Mouse (Mus musculus): ENCODE measurements at regions not wholly inside any gene's neighbourhood (a gene's known extent, or its start where the extent isn't known, plus 50 kb on each side); places are given as distances from the start of the nearest gene placed in this dataset.
"Not testable (repeated sequence)": the region's sequence is repeated elsewhere in the genome, so short reads cannot be mapped to it uniquely, and the experiment has no call there.

GRCm38 (mm10) chr14:59025757-59026156 is 116.9 kb downstream of the 1700129C05Rik start:
- ATAC-seq (ENCODE audit: low FRiP score); H3K9ac ChIP-seq; H3K36me3 ChIP-seq (replicated peaks); H3K4me1 ChIP-seq; H3K27me3 ChIP-seq; H3K4me3 ChIP-seq (replicated peaks); H3K4me2 ChIP-seq; H3K27ac ChIP-seq; H3K9me3 ChIP-seq: not testable (repeated sequence)
- 69% methylated on average over 9 of the region's 9 CpGs for WGBS

DNA sequence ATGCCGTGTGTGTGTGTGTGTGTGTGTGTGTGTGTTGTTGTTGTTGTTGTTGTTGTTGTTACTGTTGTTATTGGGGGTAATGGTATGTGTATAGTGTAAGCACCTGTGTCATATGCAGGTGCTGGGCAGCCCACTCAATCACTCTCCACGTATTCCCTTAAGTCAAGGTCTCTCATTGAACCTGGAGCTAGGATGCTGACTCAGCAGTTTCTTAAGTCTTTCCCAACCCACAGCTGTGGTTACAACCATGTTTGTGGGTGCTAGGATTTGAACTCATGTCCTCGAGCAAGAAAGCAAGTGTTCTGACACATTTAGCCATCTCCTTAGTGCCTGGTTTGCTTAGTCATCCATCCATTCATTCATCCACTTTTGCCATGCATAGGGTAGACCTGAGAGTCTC is 133.2 kb downstream of the 1700129C05Rik start:
- H3K27me3 ChIP-seq = no peaks in the 10 kb centered on the region
- no peak overlapping the region for H3K4me3 ChIP-seq (replicated peaks)
- H3K9ac ChIP-seq = no peak overlapping the region
- H3K36me3 ChIP-seq (replicated peaks) = no peaks in the 10 kb centered on the region
- WGBS = 89% methylated on average over 3 of the region's 3 CpGs
- no peak overlapping the region for H3K27ac ChIP-seq
- H3K4me2 ChIP-seq = no peak overlapping the region
- no peak for ATAC-seq (ENCODE audit: low FRiP score)
- no peaks in the 10 kb centered on the region for H3K9me3 ChIP-seq
- H3K4me1 ChIP-seq = no peaks in the 10 kb centered on the region

DNA sequence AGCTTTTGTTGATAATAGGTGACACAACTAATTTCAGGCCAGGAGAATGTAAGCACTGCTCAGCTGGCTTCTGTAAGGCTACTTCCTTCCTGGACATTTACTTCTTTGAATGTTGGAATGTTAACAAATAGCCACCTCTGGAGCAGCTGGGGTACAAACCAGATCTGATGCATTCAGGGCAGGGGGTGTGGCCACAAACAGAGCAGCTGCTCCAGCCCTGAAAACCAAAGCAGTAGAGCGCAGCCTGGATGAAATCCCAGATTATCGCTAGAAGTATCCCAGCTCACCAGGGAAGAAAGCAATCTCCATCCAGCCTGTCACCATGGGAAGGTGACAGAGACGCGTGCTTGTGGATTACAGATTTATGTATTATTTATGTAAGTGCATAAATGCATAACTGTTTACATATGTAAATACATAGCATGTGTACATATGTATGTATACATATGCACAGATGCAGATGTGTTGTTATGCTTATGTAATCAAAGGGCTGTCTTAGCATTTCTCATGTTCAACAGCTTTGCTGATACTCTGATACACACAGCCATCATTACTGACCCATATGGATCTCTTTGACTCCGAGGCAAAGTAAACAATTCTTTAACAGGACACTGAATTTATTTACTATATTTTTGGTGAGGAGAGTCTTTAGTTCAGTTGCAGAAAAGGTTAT is 143.5 kb downstream of the 1700129C05Rik start:
- Histone ChIP-seq H3K36me3 (replicated peaks) (no peaks in the 10 kb centered on the region), H3K27me3 (no peaks in the 10 kb centered on the region), H3K9ac (no peak overlapping the region), H3K4me1 (peaks cover 4% of the 10 kb centered on the region), H3K9me3 (no peaks in the 10 kb centered on the region), H3K4me2 (no peak overlapping the region), H3K27ac (no peak overlapping the region), H3K4me3 (replicated peaks) (no peak overlapping the region)
- ATAC-seq (ENCODE audit: low FRiP score) = no peak
- 67% methylated on average over 5 of the region's 5 CpGs for WGBS

GRCm38 (mm10) chr14:58994994-58995393 is 147.7 kb downstream of the 1700129C05Rik start:
- no peak for ATAC-seq (ENCODE audit: low FRiP score)
- no peaks in the 10 kb centered on the region for H3K27me3 ChIP-seq
- 86% methylated on average over 6 of the region's 6 CpGs for WGBS
- H3K9me3 ChIP-seq = no peaks in the 10 kb centered on the region
- no peak overlapping the region for H3K27ac ChIP-seq
- peaks cover 4% of the 10 kb centered on the region for H3K4me1 ChIP-seq
- no peak overlapping the region for H3K4me2 ChIP-seq
- H3K4me3 ChIP-seq (replicated peaks) = no peak overlapping the region
- no peak overlapping the region for H3K9ac ChIP-seq
- no peaks in the 10 kb centered on the region for H3K36me3 ChIP-seq (replicated peaks)

DNA sequence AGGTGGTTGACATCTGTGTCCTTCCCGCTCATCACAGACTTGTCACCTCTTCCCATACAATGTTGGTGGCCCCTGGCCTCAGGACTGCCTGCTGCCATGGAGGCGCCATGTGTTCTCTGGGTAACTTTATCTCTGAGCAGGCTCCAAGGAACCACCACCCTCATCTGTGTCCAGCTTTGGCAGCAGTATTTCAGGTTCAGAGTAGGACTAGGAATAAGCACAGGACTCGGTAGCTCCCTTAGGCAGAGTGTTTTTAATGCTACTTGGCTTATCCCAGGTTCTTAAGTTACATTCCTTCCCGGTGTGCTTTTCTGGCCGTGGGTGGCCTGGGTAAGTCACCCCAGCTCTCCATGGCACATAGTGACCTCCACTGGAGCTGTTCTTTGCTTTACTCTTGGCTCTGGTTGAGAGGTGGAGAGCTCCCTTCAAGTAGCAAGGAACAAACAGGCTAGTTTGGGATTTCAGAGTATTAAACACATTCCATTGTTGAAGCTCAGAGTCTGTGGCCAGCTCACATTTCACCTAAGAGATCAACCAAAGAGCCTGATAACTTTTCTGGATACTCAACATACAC is 153.0 kb downstream of the 1700129C05Rik start:
- no peak overlapping the region for H3K4me2 ChIP-seq
- H3K4me3 ChIP-seq (replicated peaks) = no peak overlapping the region
- no peaks in the 10 kb centered on the region for H3K36me3 ChIP-seq (replicated peaks)
- no peaks in the 10 kb centered on the region for H3K27me3 ChIP-seq
- H3K9ac ChIP-seq = no peak overlapping the region
- no peak for ATAC-seq (ENCODE audit: low FRiP score)
- H3K27ac ChIP-seq = no peak overlapping the region
- WGBS = 80% methylated on average over 5 of the region's 5 CpGs
- H3K4me1 ChIP-seq = peaks cover 14% of the 10 kb centered on the region
- no peaks in the 10 kb centered on the region for H3K9me3 ChIP-seq

DNA sequence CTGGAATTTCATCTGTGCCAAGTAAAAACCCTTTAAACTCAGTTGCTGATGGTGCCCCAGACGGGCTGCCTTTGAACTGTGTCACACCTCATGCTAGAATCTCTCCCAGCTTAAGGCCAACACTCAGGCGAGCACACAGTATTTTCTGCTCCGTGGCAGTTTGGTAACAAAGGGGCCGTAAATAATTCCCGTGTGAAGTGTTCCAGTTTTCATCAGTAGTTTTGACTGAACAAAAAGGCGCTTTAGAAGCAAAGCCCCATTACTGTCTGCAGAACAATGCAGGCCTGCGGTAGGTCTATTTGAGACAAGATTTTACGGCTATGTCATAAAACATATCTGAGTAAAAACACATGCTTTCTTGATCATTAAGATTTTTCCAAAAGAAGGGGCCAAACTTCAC is 155.0 kb downstream of the 1700129C05Rik start:
- H3K4me2 ChIP-seq = no peak overlapping the region
- H3K27me3 ChIP-seq = no peaks in the 10 kb centered on the region
- H3K36me3 ChIP-seq (replicated peaks) = no peaks in the 10 kb centered on the region
- H3K4me3 ChIP-seq (replicated peaks) = no peak overlapping the region
- no peak overlapping the region for H3K27ac ChIP-seq
- WGBS = 17% methylated on average over 8 of the region's 8 CpGs
- ATAC-seq (ENCODE audit: low FRiP score) = no peak
- no peaks in the 10 kb centered on the region for H3K9me3 ChIP-seq
- H3K4me1 ChIP-seq = peaks cover 14% of the 10 kb centered on the region
- no peak overlapping the region for H3K9ac ChIP-seq

- H3K36me3 ChIP-seq (replicated peaks) = no peaks in the 10 kb centered on the region
- H3K9ac ChIP-seq = no peak overlapping the region
- H3K4me2 ChIP-seq = no peak overlapping the region
- H3K9me3 ChIP-seq = no peaks in the 10 kb centered on the region
- no peaks in the 10 kb centered on the region for H3K27me3 ChIP-seq
- no peak; the same call in 1 of the 2 replicates for ATAC-seq (ENCODE audit: low FRiP score)
- WGBS = 76% methylated on average over 5 of the region's 5 CpGs
- H3K4me1 ChIP-seq = peaks cover 14% of the 10 kb centered on the region
- no peak overlapping the region for H3K27ac ChIP-seq
- no peak overlapping the region for H3K4me3 ChIP-seq (replicated peaks)
These were observed 156.9 kb downstream of the 1700129C05Rik start for GRCm38 (mm10) chr14:58985838-58986237.

GRCm38 (mm10) chr14:58976791-58977190 is 165.9 kb downstream of the 1700129C05Rik start:
- H3K27ac ChIP-seq = no peak overlapping the region
- H3K27me3 ChIP-seq = no peaks in the 10 kb centered on the region
- no peaks in the 10 kb centered on the region for H3K4me1 ChIP-seq
- WGBS = 89% methylated on average over 4 of the region's 4 CpGs
- H3K4me3 ChIP-seq (replicated peaks) = no peak overlapping the region
- H3K9ac ChIP-seq = no peak overlapping the region
- H3K4me2 ChIP-seq = no peak overlapping the region
- H3K36me3 ChIP-seq (replicated peaks) = no peaks in the 10 kb centered on the region
- no peaks in the 10 kb centered on the region for H3K9me3 ChIP-seq
- ATAC-seq (ENCODE audit: low FRiP score) = no peak

GRCm38 (mm10) chr14:58969248-58969647 is 173.4 kb downstream of the 1700129C05Rik start:
- H3K9ac ChIP-seq = no peak overlapping the region
- no peaks in the 10 kb centered on the region for H3K36me3 ChIP-seq (replicated peaks)
- no peak overlapping the region for H3K4me3 ChIP-seq (replicated peaks)
- no peaks in the 10 kb centered on the region for H3K4me1 ChIP-seq
- no peak overlapping the region for H3K27ac ChIP-seq
- no peaks in the 10 kb centered on the region for H3K27me3 ChIP-seq
- 75% methylated on average over 3 of the region's 3 CpGs for WGBS
- no peaks in the 10 kb centered on the region for H3K9me3 ChIP-seq
- no peak overlapping the region for H3K4me2 ChIP-seq
- no peak for ATAC-seq (ENCODE audit: low FRiP score)

DNA sequence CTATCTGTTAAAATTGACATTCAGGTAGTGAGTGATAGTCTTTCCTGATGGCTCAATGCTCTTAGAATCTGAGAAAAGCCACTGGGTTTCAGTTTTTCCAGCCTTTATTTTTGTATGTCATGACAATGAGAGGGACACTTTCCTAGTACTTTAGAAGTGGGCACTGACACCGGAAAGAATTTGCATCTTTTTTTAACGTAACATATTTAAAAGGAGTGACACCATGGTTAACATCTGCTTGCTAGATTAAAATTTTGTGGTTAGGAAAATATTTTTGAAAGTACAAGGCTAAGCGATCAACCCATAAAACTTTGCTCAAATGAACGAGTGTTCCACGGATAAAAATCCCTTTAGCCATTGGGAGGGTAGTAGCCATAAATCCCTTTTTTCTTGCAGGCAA is 174.7 kb downstream of the 1700129C05Rik start:
- H3K27me3 ChIP-seq = no peaks in the 10 kb centered on the region
- WGBS = 95% methylated on average over 5 of the region's 5 CpGs
- no peak for ATAC-seq (ENCODE audit: low FRiP score)

GRCm38 (mm10) chr14:58967163-58967562 is 175.5 kb downstream of the 1700129C05Rik start:
- Histone ChIP-seq H3K4me2 (no peak overlapping the region), H3K27me3 (no peaks in the 10 kb centered on the region), H3K27ac (no peak overlapping the region), H3K4me1 (no peaks in the 10 kb centered on the region), H3K4me3 (replicated peaks) (no peak overlapping the region), H3K9me3 (no peaks in the 10 kb centered on the region), H3K36me3 (replicated peaks) (no peaks in the 10 kb centered on the region), H3K9ac (no peak overlapping the region)
- 83% methylated on average over 1 of the region's 1 CpGs for WGBS
- ATAC-seq (ENCODE audit: low FRiP score) = no peak

More for the DNA sequence above, 174.7 kb downstream of the 1700129C05Rik start:
- H3K27ac ChIP-seq = no peak overlapping the region
- no peaks in the 10 kb centered on the region for H3K4me1 ChIP-seq
- no peaks in the 10 kb centered on the region for H3K9me3 ChIP-seq
- H3K9ac ChIP-seq = no peak overlapping the region
- H3K36me3 ChIP-seq (replicated peaks) = no peaks in the 10 kb centered on the region
- no peak overlapping the region for H3K4me2 ChIP-seq
- H3K4me3 ChIP-seq (replicated peaks) = no peak overlapping the region

- no peaks in the 10 kb centered on the region for H3K4me1 ChIP-seq
- no peaks in the 10 kb centered on the region for H3K27me3 ChIP-seq
- H3K4me2 ChIP-seq = no peak overlapping the region
- H3K27ac ChIP-seq = no peak overlapping the region
- no peak for ATAC-seq (ENCODE audit: low FRiP score)
- no peaks in the 10 kb centered on the region for H3K9me3 ChIP-seq
- no peak overlapping the region for H3K4me3 ChIP-seq (replicated peaks)
- no peak overlapping the region for H3K9ac ChIP-seq
- H3K36me3 ChIP-seq (replicated peaks) = no peaks in the 10 kb centered on the region
- 96% methylated on average over 2 of the region's 2 CpGs for WGBS
These were observed 197.7 kb downstream of the 1700129C05Rik start for GRCm38 (mm10) chr14:58944958-58945357.

DNA sequence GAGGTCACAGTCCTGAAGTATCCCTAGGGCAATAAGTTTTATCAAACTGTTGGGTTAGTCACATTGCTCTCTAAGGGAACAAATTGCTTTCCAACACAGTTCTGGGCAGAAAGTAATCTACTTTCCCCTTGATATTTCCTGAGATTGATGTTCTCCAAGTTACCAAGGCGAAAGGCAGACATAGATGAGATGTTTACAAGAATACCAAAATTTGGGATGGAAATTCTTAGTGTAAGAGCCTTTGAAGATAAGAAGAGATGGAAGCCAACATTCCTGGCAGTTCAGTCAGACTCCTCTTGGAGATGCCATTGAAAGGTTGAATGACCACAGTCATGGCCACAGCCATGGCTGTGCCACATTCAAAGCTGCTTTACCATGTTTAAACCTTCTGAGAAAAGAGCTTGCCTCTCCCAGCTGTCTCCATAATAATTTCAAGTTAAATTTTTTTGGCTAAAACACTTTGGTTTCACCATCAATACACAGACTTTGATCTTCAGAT is 199.4 kb downstream of the 1700129C05Rik start:
- no peak for ATAC-seq (ENCODE audit: low FRiP score)
- H3K27me3 ChIP-seq = no peaks in the 10 kb centered on the region
- 94% methylated on average over 1 of the region's 1 CpGs for WGBS
- no peak overlapping the region for H3K27ac ChIP-seq
- no peak overlapping the region for H3K4me2 ChIP-seq
- no peaks in the 10 kb centered on the region for H3K9me3 ChIP-seq
- no peak overlapping the region for H3K4me3 ChIP-seq (replicated peaks)
- H3K4me1 ChIP-seq = peaks cover 9% of the 10 kb centered on the region
- H3K36me3 ChIP-seq (replicated peaks) = no peaks in the 10 kb centered on the region
- no peak overlapping the region for H3K9ac ChIP-seq
